Mouse (Mus musculus): ENCODE results near the gene 6330409D20Rik. TPM values are rescaled to one million over a fixed set of nuclear protein-coding genes. Genes with fewer than 3 reads are reported as not detected.

Gene 6330409D20Rik
- polyA plus RNA-seq (2016; fragmentation: Nextera tagmentation; extraction: Ambion mirVana): 1.3 and 1.7 TPM in 2 replicates

DNA sequence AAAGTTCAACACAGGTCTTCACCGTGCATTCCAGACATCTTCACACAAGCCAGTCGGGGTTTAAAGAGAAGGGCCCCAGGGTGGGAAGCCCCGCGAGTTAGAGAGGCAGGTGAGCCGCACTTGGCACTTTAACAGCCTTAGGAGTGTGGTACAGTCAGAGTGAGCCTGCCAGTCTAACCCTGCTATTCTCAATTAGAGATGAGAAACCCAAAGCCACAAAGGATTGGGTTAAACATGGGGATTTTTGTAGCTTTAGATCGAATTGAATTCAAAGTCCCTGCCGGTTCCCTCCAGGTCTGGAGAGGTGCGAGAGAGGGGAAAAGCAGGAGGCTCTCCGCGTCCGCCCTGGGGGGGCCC lies at the start of gene 6330409D20Rik:
Gene 6330409D20Rik (minus strand): TSS at position 101 of the 357 bp plus-strand sequence.
- peak within 1 kb of the TSS; percentile 73 for H3K4me3 ChIP-seq
- peaks cover 15% of the 10 kb centered on the region for H3K36me3 ChIP-seq
- no peak for DNase-seq (ENCODE audit: low spot score)
- H3K27me3 ChIP-seq (ENCODE audit: insufficient read depth, poor library complexity, severe bottlenecking): peaks cover 47% of the 10 kb centered on the region
- H3K4me1 ChIP-seq (replicated peaks): peaks cover 37% of the 10 kb centered on the region
- no peaks in the 10 kb centered on the region for H3K9me3 ChIP-seq
- peak within 1 kb of the TSS; percentile 90 for H3K27ac ChIP-seq
- WGBS: 10% methylated on average over 11 of the region's 11 CpGs

- Histone ChIP-seq H3K27ac (no peak overlapping the region), H3K4me1 (replicated peaks) (peaks cover 13% of the 10 kb centered on the region), H3K36me3 (peaks cover 41% of the 10 kb centered on the region), H3K9me3 (no peaks in the 10 kb centered on the region), H3K4me3 (no peak overlapping the region), H3K27me3 (ENCODE audit: insufficient read depth, poor library complexity, severe bottlenecking) (no peaks in the 10 kb centered on the region)
- no peak for DNase-seq (ENCODE audit: low spot score)
- 64% methylated on average over 2 of the region's 2 CpGs for WGBS
Observed at GRCm38 (mm10) chr2:32788581-32788980, 47.8 kb upstream of the 6330409D20Rik start.

- Histone ChIP-seq H3K27me3 (ENCODE audit: insufficient read depth, poor library complexity, severe bottlenecking) (no peaks in the 10 kb centered on the region), H3K4me1 (replicated peaks) (peaks cover 13% of the 10 kb centered on the region), H3K27ac (no peak overlapping the region), H3K4me3 (no peak overlapping the region), H3K9me3 (no peaks in the 10 kb centered on the region), H3K36me3 (peaks cover 31% of the 10 kb centered on the region)
- DNase-seq (ENCODE audit: low spot score): no peak
- WGBS: 61% methylated on average over 6 of the region's 6 CpGs
Observed at GRCm38 (mm10) chr2:32787176-32787575, 46.4 kb upstream of the 6330409D20Rik start.

- H3K27ac ChIP-seq: peak within 1 kb of the TSS; percentile 53; the same call in 1 of the 2 replicates
Observed at GRCm38 (mm10) chr2:32784048-32784681, 43.3 kb upstream of the 6330409D20Rik start, which contains the start of gene Cfap157. TSS of gene Cfap157 (minus strand) at chr2:32784428.

GRCm38 (mm10) chr2:32781710-32782109 lies 40.9 kb upstream of the 6330409D20Rik start:
- DNase-seq (ENCODE audit: low spot score): no peak
- Histone ChIP-seq H3K27ac (no peak overlapping the region), H3K4me3 (no peak overlapping the region), H3K36me3 (0 out of 2 replicates have a peak, but pooled peaks cover 2% of the 10 kb centered on the region), H3K27me3 (ENCODE audit: insufficient read depth, poor library complexity, severe bottlenecking) (peaks cover 8% of the 10 kb centered on the region), H3K9me3 (no peaks in the 10 kb centered on the region), H3K4me1 (replicated peaks) (peaks cover 18% of the 10 kb centered on the region)
- 82% methylated on average over 6 of the region's 6 CpGs for WGBS

More at GRCm38 (mm10) chr2:32784048-32784681, 43.3 kb upstream of the 6330409D20Rik start, which contains the start of gene Cfap157:
- peaks cover 7% of the 10 kb centered on the region; the same call in 1 of the 2 replicates for H3K36me3 ChIP-seq
- no peak within 1 kb of the TSS for H3K4me3 ChIP-seq
- DNase-seq (ENCODE audit: low spot score): no peak
- peaks cover 21% of the 10 kb centered on the region for H3K4me1 ChIP-seq (replicated peaks)
- 68% methylated on average over 4 of the region's 4 CpGs for WGBS
- no peaks in the 10 kb centered on the region for H3K9me3 ChIP-seq
- no peaks in the 10 kb centered on the region for H3K27me3 ChIP-seq (ENCODE audit: insufficient read depth, poor library complexity, severe bottlenecking)

DNA sequence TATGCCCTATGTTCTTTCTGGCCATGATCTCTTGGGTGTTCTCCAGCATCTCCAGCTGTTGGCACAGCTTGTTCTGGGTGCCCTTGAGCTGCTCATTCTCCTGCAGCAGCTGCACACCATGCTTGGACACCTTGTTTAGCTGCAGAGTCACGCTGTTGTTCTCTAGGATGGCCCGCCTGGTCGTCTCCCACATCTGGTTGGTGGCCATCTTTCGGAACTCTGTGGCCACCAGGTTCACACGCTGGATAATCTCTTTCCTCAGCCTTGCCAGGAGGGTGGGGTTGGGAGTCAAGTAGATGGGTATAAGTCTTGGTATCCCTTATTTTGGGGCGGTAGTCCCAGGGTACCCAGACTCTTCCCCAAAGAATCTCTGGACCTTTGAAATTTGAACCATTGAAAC lies 38.9 kb upstream of the 6330409D20Rik start:
- Histone ChIP-seq H3K4me1 (replicated peaks) (peaks cover 35% of the 10 kb centered on the region), H3K9me3 (no peaks in the 10 kb centered on the region), H3K36me3 (0 out of 2 replicates have a peak, but pooled peaks cover 2% of the 10 kb centered on the region), H3K27ac (no peak overlapping the region), H3K4me3 (no peak overlapping the region), H3K27me3 (ENCODE audit: insufficient read depth, poor library complexity, severe bottlenecking) (peaks cover 15% of the 10 kb centered on the region)
- 91% methylated on average over 6 of the region's 6 CpGs for WGBS
- no peak for DNase-seq (ENCODE audit: low spot score)

GRCm38 (mm10) chr2:32779131-32779530 lies 38.3 kb upstream of the 6330409D20Rik start:
- Histone ChIP-seq H3K4me1 (replicated peaks) (peaks cover 33% of the 10 kb centered on the region), H3K27ac (0 out of 2 replicates have a peak overlapping the region, but pooled peaks have one; percentile 18), H3K4me3 (no peak overlapping the region), H3K27me3 (ENCODE audit: insufficient read depth, poor library complexity, severe bottlenecking) (peaks cover 15% of the 10 kb centered on the region), H3K9me3 (no peaks in the 10 kb centered on the region), H3K36me3 (0 out of 2 replicates have a peak, but pooled peaks cover 2% of the 10 kb centered on the region)
- 15% methylated on average over 8 of the region's 8 CpGs for WGBS
- DNase-seq (ENCODE audit: low spot score): peak; percentile 69

- 91% methylated on average over 6 of the region's 6 CpGs for WGBS
- Histone ChIP-seq H3K27me3 (ENCODE audit: insufficient read depth, poor library complexity, severe bottlenecking) (peaks cover 20% of the 10 kb centered on the region), H3K36me3 (0 out of 2 replicates have a peak, but pooled peaks cover 2% of the 10 kb centered on the region), H3K4me1 (replicated peaks) (peaks cover 30% of the 10 kb centered on the region), H3K4me3 (no peak overlapping the region), H3K9me3 (no peaks in the 10 kb centered on the region), H3K27ac (no peak overlapping the region)
- no peak for DNase-seq (ENCODE audit: low spot score)
Observed at GRCm38 (mm10) chr2:32778081-32778480, 37.3 kb upstream of the 6330409D20Rik start.

- H3K27me3 ChIP-seq (ENCODE audit: insufficient read depth, poor library complexity, severe bottlenecking): peaks cover 20% of the 10 kb centered on the region
- no peaks in the 10 kb centered on the region for H3K9me3 ChIP-seq
- H3K27ac ChIP-seq: no peak overlapping the region; the same call in 1 of the 2 replicates
- 20% methylated on average over 22 of the region's 22 CpGs for WGBS
- peaks cover 39% of the 10 kb centered on the region for H3K4me1 ChIP-seq (replicated peaks)
- H3K36me3 ChIP-seq: 0 out of 2 replicates have a peak, but pooled peaks cover 2% of the 10 kb centered on the region
- peak overlapping the region; percentile 71 for H3K4me3 ChIP-seq
- DNase-seq (ENCODE audit: low spot score): no peak
Observed at GRCm38 (mm10) chr2:32776192-32776591, 35.4 kb upstream of the 6330409D20Rik start.

GRCm38 (mm10) chr2:32775359-32776074 lies 34.7 kb upstream of the 6330409D20Rik start, which contains the start of the genes Ttc16 and Ptrh1:
TSS of gene Ttc16 (minus strand) at chr2:32775633.
TSS of gene Ptrh1 (plus strand) at chr2:32775786.
- Histone ChIP-seq H3K36me3 (0 out of 2 replicates have a peak, but pooled peaks cover 2% of the 10 kb centered on the region), H3K4me1 (replicated peaks) (peaks cover 38% of the 10 kb centered on the region), H3K9me3 (no peaks in the 10 kb centered on the region), H3K4me3 (peak within 1 kb of the TSS; percentile 71), H3K27me3 (ENCODE audit: insufficient read depth, poor library complexity, severe bottlenecking) (peaks cover 20% of the 10 kb centered on the region), H3K27ac (peak within 1 kb of the TSS; percentile 85)
- DNase-seq (ENCODE audit: low spot score): peak; percentile 98
- WGBS: under 1% methylated on average over 46 of the region's 46 CpGs

DNA sequence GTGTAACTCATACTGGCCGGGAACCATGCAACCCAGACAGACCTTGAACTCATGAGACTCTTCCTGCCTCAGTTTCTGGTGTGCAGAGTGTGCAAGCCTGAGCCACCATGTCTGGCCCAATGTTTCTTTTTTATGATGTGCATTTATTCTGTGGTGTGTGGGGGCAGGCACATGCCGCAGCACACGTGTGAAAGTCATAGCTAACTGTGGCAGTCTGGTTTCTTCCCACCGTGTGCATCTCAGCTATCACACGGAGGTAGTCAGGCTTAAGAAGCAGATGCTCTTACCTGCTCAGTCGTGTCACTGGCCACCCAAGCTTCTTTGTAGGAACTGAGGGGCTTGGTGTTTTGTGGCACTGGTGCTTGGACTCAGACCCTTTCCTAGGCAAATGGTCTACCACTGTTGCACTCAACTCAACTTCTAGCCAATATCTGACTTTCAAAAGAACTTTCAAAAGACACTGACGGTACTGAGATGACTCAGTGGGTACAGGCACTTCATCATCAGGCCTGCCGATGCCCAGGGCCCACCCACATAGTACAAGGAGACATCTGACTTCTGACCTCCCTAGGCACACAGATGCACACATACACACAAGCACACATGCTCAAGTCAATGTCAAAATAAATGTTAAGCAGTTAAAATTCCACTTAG lies 31.9 kb upstream of the 6330409D20Rik start:
- H3K27me3 ChIP-seq (ENCODE audit: insufficient read depth, poor library complexity, severe bottlenecking): peaks cover 20% of the 10 kb centered on the region
- 85% methylated on average over 8 of the region's 8 CpGs for WGBS

GRCm38 (mm10) chr2:32771886-32772285 lies 31.1 kb upstream of the 6330409D20Rik start:
- H3K27me3 ChIP-seq (ENCODE audit: insufficient read depth, poor library complexity, severe bottlenecking): peaks cover 14% of the 10 kb centered on the region
- H3K9me3 ChIP-seq: no peaks in the 10 kb centered on the region
- DNase-seq (ENCODE audit: low spot score): no peak
- H3K36me3 ChIP-seq: no peaks in the 10 kb centered on the region
- H3K4me1 ChIP-seq (replicated peaks): peaks cover 71% of the 10 kb centered on the region
- peak overlapping the region; percentile 1; the same call in 1 of the 2 replicates for H3K27ac ChIP-seq
- 24% methylated on average over 12 of the region's 12 CpGs for WGBS
- H3K4me3 ChIP-seq: no peak overlapping the region

More for the DNA sequence above, 31.9 kb upstream of the 6330409D20Rik start:
- Histone ChIP-seq H3K9me3 (no peaks in the 10 kb centered on the region), H3K27ac (no peak overlapping the region), H3K36me3 (no peaks in the 10 kb centered on the region), H3K4me1 (replicated peaks) (peaks cover 63% of the 10 kb centered on the region), H3K4me3 (no peak overlapping the region)
- no peak for DNase-seq (ENCODE audit: low spot score)
